Mouse (Mus musculus) urinary bladder, postnatal 4 days (tissue): ENCODE results near the gene Cldn6.

Experiments
- DNase-seq, 2 experiments: peaks; one replicate each; pipeline ENCODE4 v3.0.0; 2021 to 2022; ENCODE audit warnings: low spot score in 2 of 2

Cldn6 gene

DNA sequence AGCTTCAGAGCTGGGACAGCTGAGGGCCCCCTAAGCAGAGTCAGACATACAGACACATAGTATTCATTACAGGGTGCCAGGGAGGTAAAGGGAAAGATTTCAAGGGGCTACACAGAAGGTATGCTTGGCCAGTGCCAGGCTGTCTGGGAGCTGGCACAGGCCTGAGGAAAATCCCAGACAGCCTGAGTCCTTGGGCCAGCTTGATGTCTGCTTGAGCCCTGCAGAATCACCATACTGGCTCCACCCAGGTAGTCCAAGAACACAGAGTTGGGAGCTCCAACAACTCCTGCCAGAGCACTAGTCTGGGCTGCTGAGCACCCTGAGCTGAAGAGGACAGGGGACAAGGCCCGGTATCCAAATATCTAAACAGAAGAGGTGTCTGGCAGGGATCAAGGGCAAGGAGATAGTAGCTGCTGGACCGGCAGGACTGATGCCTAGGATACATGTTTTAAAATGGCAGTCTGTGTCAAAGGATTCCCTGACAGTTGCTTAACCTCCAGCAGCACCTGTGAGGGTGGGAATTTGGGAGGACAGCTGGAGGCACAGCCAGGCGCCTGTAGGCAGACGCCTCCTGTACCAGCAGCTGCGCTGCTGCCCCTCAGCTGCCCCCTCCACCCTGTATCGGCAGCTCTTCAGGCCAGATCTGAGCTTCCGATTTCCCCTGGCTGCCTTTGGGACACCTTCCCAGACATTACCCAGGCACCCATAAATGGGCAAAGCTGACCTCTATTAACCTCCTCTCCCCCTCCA, 43.5 kb downstream of the Cldn6 start, which contains the start of gene 1520401A03Rik:
Gene 1520401A03Rik, minus strand, starts transcription at position 408 of the 750 bp plus-strand sequence.
- no peak for DNase-seq

DNA sequence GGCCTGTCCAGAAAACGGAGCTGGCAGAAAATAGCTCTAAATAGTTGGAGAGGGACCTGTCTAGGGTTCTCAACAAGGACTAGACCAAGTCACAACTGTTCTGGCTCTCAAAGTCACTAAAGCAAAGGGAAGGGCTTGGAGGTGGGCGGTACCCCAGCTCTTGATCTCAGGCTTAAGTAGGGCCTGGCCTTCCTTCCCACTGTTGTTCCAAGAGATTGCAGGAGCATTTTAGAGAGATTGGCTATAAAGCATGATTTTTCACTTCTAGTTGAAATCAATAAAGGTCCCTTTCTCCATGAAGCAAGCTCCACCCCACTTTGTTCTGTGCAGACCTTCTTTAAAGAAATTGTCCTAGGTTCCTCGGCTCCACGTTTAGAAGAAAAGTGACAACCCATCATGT, 46.4 kb downstream of the Cldn6 start:
- no peak for DNase-seq

DNA sequence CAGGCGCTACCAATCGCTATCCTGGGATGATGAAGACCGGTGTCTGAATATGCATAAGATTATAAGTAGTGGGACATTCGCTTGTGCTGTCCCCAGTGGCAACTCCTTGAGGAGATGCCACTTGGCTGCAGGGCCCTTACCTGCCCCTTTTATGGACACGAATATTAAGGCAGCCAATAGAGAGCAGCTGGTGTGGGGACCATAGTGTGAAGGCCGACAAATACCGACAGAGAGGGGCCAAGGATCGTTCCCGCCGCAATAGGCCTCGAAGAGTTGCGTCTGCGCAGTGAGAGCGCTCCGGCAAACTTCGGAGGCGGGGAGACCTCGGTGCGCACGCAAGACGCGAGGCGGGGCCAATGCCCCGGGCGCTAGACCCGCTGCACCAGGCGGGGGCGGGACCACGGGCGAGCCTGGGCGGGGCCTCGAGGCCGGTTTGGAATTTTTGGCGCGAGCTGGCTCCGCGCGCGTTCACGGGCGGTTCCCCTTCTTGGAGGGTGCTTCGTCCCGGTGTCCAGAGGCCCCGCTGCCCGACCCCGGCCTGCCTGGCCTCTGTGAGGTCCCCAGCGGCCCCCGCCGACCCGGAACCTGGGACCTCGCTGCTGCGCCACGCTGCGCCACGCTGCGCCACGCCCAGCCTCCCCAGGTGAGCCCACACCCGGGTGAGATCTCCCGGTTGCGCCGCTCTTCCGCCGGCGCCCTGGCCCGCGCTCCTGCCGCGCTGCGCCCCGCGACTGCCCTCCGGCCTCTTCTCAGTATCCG, 47.1 kb downstream of the Cldn6 start, which contains the start of gene Pkmyt1:
Gene Pkmyt1, plus strand, starts transcription at position 338 of the 759 bp plus-strand sequence.
- peak; percentile 92 to 97 for DNase-seq

DNA sequence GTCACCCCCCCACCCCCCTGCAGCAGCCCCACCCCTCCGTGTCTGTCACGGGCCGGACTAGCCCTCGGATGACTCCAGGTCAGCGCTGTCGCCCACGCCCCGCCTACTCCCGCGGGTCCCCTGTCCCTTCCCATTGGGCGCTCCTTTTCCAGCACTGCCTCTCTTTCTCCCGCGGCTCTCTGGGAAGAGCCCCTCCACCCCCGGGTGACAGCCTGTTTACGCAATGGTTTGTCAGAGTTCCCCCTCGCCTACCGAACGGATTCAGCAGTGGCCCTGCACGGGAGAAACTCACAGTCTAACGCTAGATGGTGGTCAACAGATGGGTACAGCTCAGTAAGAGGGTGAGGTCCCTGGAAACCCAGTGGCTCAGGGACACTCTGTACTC, 47.7 kb downstream of the Cldn6 start:
- DNase-seq, result peak; percentile 75 to 81

DNA sequence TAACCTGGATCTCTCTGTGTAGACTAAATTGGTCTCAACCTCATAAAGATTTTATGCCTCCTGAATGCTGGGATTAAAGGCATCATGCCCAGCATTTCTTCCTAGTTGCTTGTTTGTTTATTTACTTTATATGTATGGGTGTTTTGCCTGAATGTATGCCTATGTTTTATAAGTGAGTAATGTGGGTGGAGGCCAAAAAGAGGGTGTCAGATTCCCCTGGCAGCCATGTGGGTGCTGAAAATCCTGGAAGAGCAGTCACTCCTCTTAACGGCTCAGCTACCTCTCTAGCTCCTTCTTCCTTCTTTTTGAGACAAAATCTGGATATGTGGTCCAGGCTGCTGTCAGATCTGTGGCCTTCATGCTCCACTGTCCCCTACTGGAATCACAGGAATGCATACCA, 51.4 kb downstream of the Cldn6 start:
- no peak for DNase-seq
